Mouse (Mus musculus) forebrain, embryonic 11.5 days (tissue): ENCODE results near the gene Arl2bp. TPM values are rescaled to one million over a fixed set of nuclear protein-coding genes. Genes with fewer than 3 reads are reported as not detected.

ENCODE experiments used
- ATAC-seq: fragments of 200-750 bp; cut with Nextera tagmentation; replicated peaks from 2 replicates; pipeline ENCODE4 v1.8.0; 2017; ENCODE audit warnings: moderate TSS enrichment; ENCODE audit not compliant: low FRiP score
- DNase-seq: peaks from one replicate; pipeline ENCODE4 v3.0.0-alpha.2; 2017; ENCODE audit warnings: low spot score
- H3K27ac ChIP-seq: fragments of 300-500 bp; sonication (generic); 2 replicates; pipeline ENCODE4 v1.5.1; 2014; ENCODE audit warnings: low read depth, low read length
- H3K27me3 ChIP-seq: fragments of 300-500 bp; sonication (generic); 2 replicates; pipeline ENCODE4 v1.6.1; 2014; ENCODE audit warnings: mild to moderate bottlenecking, low read length, mixed read lengths; ENCODE audit not compliant: control insufficient read depth, insufficient read depth
- H3K36me3 ChIP-seq: fragments of 300-500 bp; sonication (generic); 2 replicates; pipeline ENCODE4 v1.6.1; 2014; ENCODE audit warnings: mild to moderate bottlenecking, low read length, moderate library complexity, mixed read lengths; ENCODE audit not compliant: control insufficient read depth, insufficient read depth
- H3K4me1 ChIP-seq: fragments of 300-500 bp; sonication (generic); replicated peaks from 2 replicates; pipeline ENCODE4 v1.6.1; 2014; ENCODE audit warnings: low read length, mixed read lengths; ENCODE audit not compliant: control insufficient read depth, insufficient read depth
- H3K4me2 ChIP-seq: fragments of 300-500 bp; sonication (generic); 2 replicates; pipeline ENCODE4 v1.6.1; 2014; ENCODE audit warnings: low read depth, mild to moderate bottlenecking, low read length, moderate library complexity, mixed read lengths; ENCODE audit not compliant: severe bottlenecking
- H3K4me3 ChIP-seq: fragments of 300-500 bp; sonication (generic); 2 replicates; pipeline ENCODE4 v1.5.1; 2014; ENCODE audit warnings: low read depth, low read length
- H3K9ac ChIP-seq: fragments of 300-500 bp; sonication (generic); 2 replicates; pipeline ENCODE4 v1.6.1; 2014; ENCODE audit warnings: low read length
- H3K9me3 ChIP-seq: fragments of 300-500 bp; sonication (generic); 2 replicates; pipeline ENCODE4 v1.6.1; 2016; ENCODE audit warnings: low read length, mixed read lengths; ENCODE audit not compliant: control insufficient read depth
- WGBS: fragments of 180-500 bp; shearing (Covaris S2); extraction: QIAGEN DNeasy Blood & Tissue Kit; methylation state at CpG from one replicate; pipeline ENCODE4 v1.1.7; 2014; 5-methylcytosine and 5-hydroxymethylcytosine counted together
- polyA plus RNA-seq: library from polyadenylated mRNA; unstranded; fragments of >200 nt; fragmentation: Nextera tagmentation; extraction: Ambion mirVana; gene quantifications from 2 replicates; pipeline ENCODE4 v1.2.1, GENCODE M21; 2014

The Arl2bp gene
- polyA plus RNA-seq, 1 experiment from 2014 or later: 89.1 TPM

- Histone ChIP-seq H3K4me1 (peaks cover 11% of the 10 kb centered on the region; the same call in 1 of the 2 replicates), H3K9ac (no peak overlapping the region), H3K27me3 (peaks cover 41% of the 10 kb centered on the region), H3K27ac (no peak overlapping the region), H3K9me3 (no peaks in the 10 kb centered on the region), H3K36me3 (no peaks in the 10 kb centered on the region), H3K4me2 (no peak overlapping the region), H3K4me3 (no peak overlapping the region)
- 68% methylated on average over 6 of the region's 6 CpGs for WGBS
- DNase-seq (peak; percentile 47), ATAC-seq (no peak)
Observed at GRCm38 (mm10) chr8:94697956-94698355, 31.6 kb downstream of the Arl2bp start.

DNA sequence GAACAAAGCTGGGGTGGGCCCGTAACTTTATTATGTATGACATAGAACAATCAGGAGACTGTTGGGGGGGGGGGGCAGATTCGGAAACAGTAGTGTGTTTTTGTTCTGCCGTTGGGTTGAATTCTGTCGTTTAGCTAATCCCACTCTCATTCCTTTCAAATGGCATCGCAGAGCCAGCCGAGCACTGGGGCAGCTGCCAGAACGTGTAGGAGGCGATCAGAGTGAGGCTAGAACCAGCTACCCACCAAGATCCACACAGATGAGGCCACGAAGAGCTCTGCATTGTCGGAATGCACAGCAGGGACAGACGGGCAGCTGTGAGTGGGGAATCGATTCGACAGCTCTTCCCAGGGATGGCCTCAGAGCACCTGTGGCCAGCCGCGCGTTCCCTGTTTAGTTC lies 33.0 kb downstream of the Arl2bp start:
- Histone ChIP-seq H3K4me2 (no peak overlapping the region), H3K27me3 (peaks cover 31% of the 10 kb centered on the region), H3K9ac (no peak overlapping the region), H3K4me3 (no peak overlapping the region), H3K36me3 (no peaks in the 10 kb centered on the region), H3K9me3 (no peaks in the 10 kb centered on the region), H3K4me1 (peaks cover 11% of the 10 kb centered on the region; the same call in 1 of the 2 replicates), H3K27ac (no peak overlapping the region)
- ATAC-seq (no peak), DNase-seq (peak; percentile 40)
- 67% methylated on average over 16 of the region's 16 CpGs for WGBS

DNA sequence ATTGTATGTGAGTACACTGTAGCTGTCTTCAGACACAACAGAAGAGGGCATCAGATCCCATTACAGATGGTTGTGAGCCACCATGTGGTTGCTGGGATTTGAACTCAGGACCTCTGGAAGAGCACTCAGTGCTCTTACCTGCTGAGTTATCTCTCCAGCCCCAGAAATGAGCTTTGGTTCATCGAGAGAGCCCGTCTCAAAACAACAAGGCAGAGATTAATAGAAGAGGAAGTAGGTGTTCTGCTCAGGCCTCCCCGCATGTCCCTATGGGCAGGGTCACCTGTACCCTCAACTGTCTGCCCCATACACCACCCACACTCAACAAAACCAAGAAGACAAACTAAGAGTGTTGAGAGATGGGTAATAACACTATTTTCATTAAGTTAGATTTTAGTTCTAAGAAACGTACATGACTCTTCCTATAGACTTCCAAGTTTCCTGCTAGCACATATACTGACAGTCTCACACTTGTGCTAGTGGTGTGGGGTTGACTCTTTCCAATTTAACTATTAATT lies 34.1 kb downstream of the Arl2bp start:
- peak; percentile 35 for DNase-seq

GRCm38 (mm10) chr8:94702156-94702555 lies 35.8 kb downstream of the Arl2bp start:
- Histone ChIP-seq H3K4me3 (peak overlapping the region; percentile 48; the same call in 1 of the 2 replicates), H3K9me3 (no peaks in the 10 kb centered on the region), H3K4me1 (no peaks in the 10 kb centered on the region), H3K9ac (no peak overlapping the region), H3K36me3 (no peaks in the 10 kb centered on the region), H3K27me3 (peaks cover 4% of the 10 kb centered on the region; the same call in 1 of the 2 replicates), H3K4me2 (peak overlapping the region; percentile 57; the same call in 1 of the 2 replicates), H3K27ac (no peak overlapping the region)
- ATAC-seq: no peak
- 72% methylated on average over 3 of the region's 3 CpGs for WGBS
- DNase-seq: no peak

More for the DNA sequence above, 34.1 kb downstream of the Arl2bp start:
- Histone ChIP-seq H3K4me3 (no peak overlapping the region), H3K27me3 (peaks cover 20% of the 10 kb centered on the region), H3K9me3 (no peaks in the 10 kb centered on the region), H3K36me3 (no peaks in the 10 kb centered on the region), H3K9ac (no peak overlapping the region), H3K4me1 (peaks cover 7% of the 10 kb centered on the region; the same call in 1 of the 2 replicates), H3K27ac (no peak overlapping the region), H3K4me2 (no peak overlapping the region)
- 88% methylated on average over 4 of the region's 4 CpGs for WGBS
- ATAC-seq: no peak

DNA sequence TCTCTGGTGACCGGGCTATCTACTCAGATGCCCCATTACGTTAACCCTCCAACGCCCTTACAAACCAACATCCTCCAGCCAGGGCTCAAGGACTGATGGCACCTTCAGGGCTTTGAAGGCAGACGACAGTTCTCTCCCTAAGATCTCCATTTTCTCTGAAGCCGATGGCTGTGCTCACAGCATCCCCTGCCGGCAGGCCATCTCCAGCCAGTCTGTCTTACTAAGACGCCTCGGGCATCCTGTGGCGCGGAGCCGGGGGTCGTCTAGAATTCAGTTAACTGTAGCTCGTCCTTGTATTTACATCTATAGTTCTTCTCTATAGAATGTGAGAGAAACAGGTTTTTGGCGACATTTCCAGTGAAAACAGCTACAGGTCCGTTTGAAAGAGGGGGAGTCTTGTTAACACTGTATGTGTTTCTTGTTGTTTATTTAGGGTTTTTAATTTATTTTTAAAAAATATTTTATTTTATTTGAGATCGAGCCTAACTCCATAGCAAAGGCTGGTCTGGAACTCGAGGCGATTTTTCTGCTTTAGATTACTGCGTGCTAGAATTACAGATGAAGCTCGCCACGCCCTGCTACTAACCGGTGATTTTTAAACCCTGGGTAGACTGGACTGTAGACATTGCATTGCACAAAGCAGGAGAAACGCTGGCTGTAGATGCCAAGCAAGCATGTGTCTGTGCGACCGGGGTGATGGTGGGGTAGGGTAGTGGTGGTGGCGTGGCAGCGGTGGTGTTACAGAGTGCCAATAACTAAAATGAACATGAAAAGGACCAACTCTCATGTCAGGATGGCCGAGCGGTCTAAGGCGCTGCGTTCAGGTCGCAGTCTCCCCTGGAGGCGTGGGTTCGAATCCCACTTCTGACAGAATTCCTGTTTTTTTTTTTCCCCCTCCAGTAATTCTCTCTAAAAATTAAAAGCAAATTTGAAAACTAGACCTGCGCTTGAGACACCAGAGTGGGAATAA lies 36.7 kb downstream of the Arl2bp start:
- Histone ChIP-seq H3K4me2 (peak overlapping the region; percentile 57), H3K27ac (0 out of 2 replicates have a peak overlapping the region, but pooled peaks have one; percentile 3), H3K27me3 (no peaks in the 10 kb centered on the region), H3K36me3 (no peaks in the 10 kb centered on the region), H3K4me1 (no peaks in the 10 kb centered on the region), H3K9ac (peak overlapping the region; percentile 52), H3K4me3 (peak overlapping the region; percentile 48), H3K9me3 (no peaks in the 10 kb centered on the region)
- peak; percentile 90 for ATAC-seq
- 1% methylated on average over 35 of the region's 35 CpGs for WGBS
- DNase-seq: peak; percentile 90

DNA sequence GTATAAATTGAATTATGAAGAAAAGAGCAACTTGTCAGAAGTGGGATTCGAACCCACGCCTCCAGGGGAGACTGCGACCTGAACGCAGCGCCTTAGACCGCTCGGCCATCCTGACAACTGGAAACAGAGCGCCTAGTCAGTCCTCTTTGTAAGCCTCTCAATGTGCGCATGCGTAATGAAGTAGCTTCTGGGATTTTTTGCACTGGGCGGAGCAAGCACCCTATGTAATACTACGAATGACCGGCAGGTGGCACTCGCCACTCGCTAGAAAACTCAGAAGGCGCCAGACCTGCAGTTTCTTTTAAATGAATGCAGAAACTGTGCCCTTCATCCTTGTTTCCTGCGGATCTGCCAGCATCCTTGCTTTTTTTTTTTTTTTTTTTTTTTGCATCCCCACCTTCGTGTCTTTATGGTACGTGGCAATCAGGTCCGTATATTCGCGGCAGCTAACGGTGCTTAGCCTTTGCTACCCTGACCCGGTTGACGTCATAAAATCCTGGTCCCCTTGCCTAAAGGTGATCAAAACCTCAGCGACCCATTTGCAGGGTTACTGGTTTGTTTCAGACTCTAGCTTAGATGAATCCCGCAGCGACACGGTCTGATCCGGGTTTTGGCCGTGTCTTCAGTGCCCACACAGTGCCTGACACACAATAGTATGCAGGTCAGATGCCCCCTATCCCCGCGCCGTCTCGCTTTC lies 37.7 kb downstream of the Arl2bp start:
- Histone ChIP-seq H3K4me1 (no peaks in the 10 kb centered on the region), H3K27ac (no peak overlapping the region), H3K9me3 (no peaks in the 10 kb centered on the region), H3K36me3 (no peaks in the 10 kb centered on the region), H3K4me2 (peak overlapping the region; percentile 60), H3K4me3 (peak overlapping the region; percentile 47), H3K27me3 (no peaks in the 10 kb centered on the region), H3K9ac (peak overlapping the region; percentile 52)
- ATAC-seq (peak; percentile 90), DNase-seq (peak; percentile 99)
- WGBS: under 1% methylated on average over 35 of the region's 35 CpGs

- 18% methylated on average over 9 of the region's 9 CpGs for WGBS
- H3K4me2 ChIP-seq: peak overlapping the region; percentile 60
- H3K36me3 ChIP-seq: no peaks in the 10 kb centered on the region
- peak overlapping the region; percentile 52 for H3K9ac ChIP-seq
- ATAC-seq: no peak
- no peaks in the 10 kb centered on the region for H3K27me3 ChIP-seq
- H3K4me3 ChIP-seq: peak overlapping the region; percentile 47
- H3K9me3 ChIP-seq: no peaks in the 10 kb centered on the region
- H3K4me1 ChIP-seq: no peaks in the 10 kb centered on the region
- no peak for DNase-seq
- H3K27ac ChIP-seq: no peak overlapping the region
Observed at GRCm38 (mm10) chr8:94704669-94704984, 38.2 kb downstream of the Arl2bp start.

DNA sequence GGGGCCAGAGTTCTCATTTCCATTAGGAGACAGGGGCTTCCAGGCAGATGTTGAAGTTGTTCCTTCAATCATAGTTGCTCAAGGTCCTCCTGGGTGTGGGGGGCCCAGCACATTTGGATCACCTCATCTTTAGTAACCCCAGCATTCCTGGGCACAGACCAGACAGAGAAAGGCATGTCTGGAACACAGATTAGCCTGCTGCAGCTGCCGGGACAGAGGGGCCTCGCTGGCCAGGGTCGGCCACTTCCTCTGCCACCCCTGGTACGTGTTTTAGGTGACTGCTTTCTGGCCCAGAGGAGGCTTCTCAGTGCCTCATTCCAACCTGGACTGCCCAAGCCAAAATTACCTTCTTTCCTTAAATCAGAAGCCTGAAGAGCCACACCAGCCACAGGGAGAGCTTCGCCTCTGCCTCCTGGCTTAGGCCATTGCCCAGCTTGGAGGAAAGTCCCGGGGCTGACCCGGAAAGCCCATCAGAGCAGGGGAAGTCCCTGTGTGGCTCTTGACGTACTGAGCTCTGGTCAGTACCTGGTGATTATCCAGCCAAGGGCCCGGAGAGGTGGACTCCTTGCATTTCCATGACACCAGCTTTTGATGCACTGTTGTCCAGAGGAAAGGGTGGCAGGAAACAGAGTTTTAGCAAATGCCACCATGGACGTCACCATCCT lies 39.3 kb downstream of the Arl2bp start:
- Histone ChIP-seq H3K9ac (no peak overlapping the region), H3K36me3 (no peaks in the 10 kb centered on the region), H3K27ac (no peak overlapping the region), H3K27me3 (no peaks in the 10 kb centered on the region), H3K4me1 (no peaks in the 10 kb centered on the region), H3K4me2 (no peak overlapping the region), H3K9me3 (no peaks in the 10 kb centered on the region), H3K4me3 (no peak overlapping the region)
- ATAC-seq: no peak
- no peak for DNase-seq
- WGBS: 93% methylated on average over 10 of the region's 10 CpGs
